Mouse (Mus musculus): ENCODE data around the gene Cryzl2.

- no peak for TF ChIP-seq CTCF (conservative IDR thresholded peaks at IDR 0.05; ENCODE audit: low read length)
- TF ChIP-seq POU5F1 (IDR thresholded peaks at IDR 0.05; ENCODE audit: borderline replicate concordance, low read length) = no peak
- TF ChIP-seq NANOG (IDR thresholded peaks at IDR 0.05; ENCODE audit: borderline replicate concordance, low read length) = no peak
Measured at GRCm38 (mm10) chr1:157412454-157413369, 45.7 kb upstream of the Cryzl2 start, which contains the start of gene Rasal2.
